Mouse (Mus musculus): ENCODE measurements at regions not wholly inside any gene's neighbourhood (a gene's known extent, or its start where the extent isn't known, plus 50 kb on each side); places are given as distances from the start of the nearest gene placed in this dataset.

GRCm38 (mm10) chr15:56604266-56604665 lies 873.2 kb downstream of the Slc22a22 start:
- DNase-seq: peak; percentile 56 to 60

GRCm38 (mm10) chr15:56592656-56593055 lies 884.8 kb downstream of the Slc22a22 start:
- no peak for DNase-seq

GRCm38 (mm10) chr15:56580745-56581515 lies 896.5 kb downstream of the Slc22a22 start:
- DNase-seq: peak; percentile 10 to 58

- DNase-seq: no peak
These were observed 914.2 kb downstream of the Slc22a22 start for GRCm38 (mm10) chr15:56563192-56563591.

- no peak for DNase-seq
These were observed 914.6 kb downstream of the Slc22a22 start for GRCm38 (mm10) chr15:56562785-56563184.

- peak; percentile 13 to 27 for DNase-seq
These were observed 915.3 kb downstream of the Slc22a22 start for GRCm38 (mm10) chr15:56562143-56562542.

GRCm38 (mm10) chr15:56554386-56554785 lies 923.0 kb downstream of the Slc22a22 start:
- DNase-seq: peak in 1 of 2 experiments; percentile 4

- no peak for DNase-seq
These were observed 923.6 kb downstream of the Slc22a22 start for GRCm38 (mm10) chr15:56553851-56554250.

- DNase-seq: no peak
These were observed 945.9 kb downstream of the Slc22a22 start for GRCm38 (mm10) chr15:56531529-56531928.

GRCm38 (mm10) chr15:56518379-56518778 lies 959.0 kb downstream of the Slc22a22 start:
- DNase-seq: no peak

GRCm38 (mm10) chr15:56516095-56516494 lies 961.3 kb downstream of the Slc22a22 start:
- no peak for DNase-seq

- DNase-seq: peak; percentile 31 to 38
These were observed 978.7 kb downstream of the Slc22a22 start for GRCm38 (mm10) chr15:56498774-56499173.

GRCm38 (mm10) chr15:56497757-56498156 lies 979.7 kb downstream of the Slc22a22 start:
- peak in 1 of 2 experiments; percentile 7 for DNase-seq

GRCm38 (mm10) chr15:56496355-56496754 lies 981.1 kb downstream of the Slc22a22 start:
- DNase-seq: no peak

- no peak for DNase-seq
These were observed 991.5 kb downstream of the Slc22a22 start for GRCm38 (mm10) chr15:56485931-56486330.

- no peak for DNase-seq
These were observed 992.7 kb downstream of the Slc22a22 start for GRCm38 (mm10) chr15:56484693-56485092.

GRCm38 (mm10) chr15:56479682-56480081 lies 997.7 kb downstream of the Slc22a22 start:
- DNase-seq: peak; percentile 6 to 16

GRCm38 (mm10) chr15:56479015-56479414 lies 998.4 kb downstream of the Slc22a22 start:
- no peak for DNase-seq

- no peak for DNase-seq
These were observed 1003.7 kb downstream of the Slc22a22 start for GRCm38 (mm10) chr15:56473679-56474078.

GRCm38 (mm10) chr15:56451881-56452280 lies 1025.5 kb downstream of the Slc22a22 start:
- DNase-seq: peak; percentile 28 to 33

- peak; percentile 48 to 62 for DNase-seq
These were observed 1029.3 kb downstream of the Slc22a22 start for GRCm38 (mm10) chr15:56448015-56448645.

- DNase-seq: no peak
These were observed 1037.3 kb downstream of the Slc22a22 start for GRCm38 (mm10) chr15:56440171-56440570.

GRCm38 (mm10) chr15:56438370-56438769 lies 1039.1 kb downstream of the Slc22a22 start:
- DNase-seq: no peak

- DNase-seq: no peak
These were observed 1041.3 kb downstream of the Slc22a22 start for GRCm38 (mm10) chr15:56436131-56436530.
